ENCODE assay signal across 19 mouse cellular contexts in the genomic region with DNA sequence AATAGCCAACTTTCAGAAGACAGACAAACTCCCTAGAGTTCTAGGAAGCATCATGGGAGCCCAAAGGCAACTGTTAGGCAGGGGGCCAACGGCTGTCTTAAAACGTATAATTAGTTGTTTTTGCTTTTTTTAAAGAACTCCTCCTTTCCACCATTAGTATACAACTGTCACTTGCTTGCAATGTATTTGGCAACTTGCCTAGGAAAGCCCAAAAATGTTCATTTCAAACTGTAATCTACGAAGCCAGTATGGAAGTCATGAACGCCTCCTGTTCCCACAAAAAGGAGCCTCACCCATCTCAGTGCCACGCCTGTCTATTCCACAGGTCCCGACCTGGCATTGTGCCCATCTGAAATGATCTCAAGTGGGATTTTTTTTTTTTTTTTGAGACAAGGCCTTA. TPM values are rescaled to one million over a fixed set of nuclear protein-coding genes. Genes with fewer than 3 reads are reported as not detected.
DNase-seq lines count a peak whose midpoint lies in the region; ATAC-seq and TF ChIP-seq lines count a peak whose summit lies in the region.
"Had no signal": no experiment of that assay in that cellular context is flagged by ENCODE, and none has a peak within 500 bp of the region (broad histone marks: within the 10 kb centered on the region; RNA-seq: fewer than 3 reads in every experiment).

No protein-coding gene starts in this region.

- no peaks in the 10 kb centered on the region for H3K9me3 ChIP-seq in lung, postnatal 0 days (ENCODE audit: low read length)
- H3K9me3 ChIP-seq: embryonic facial prominence, embryonic 15.5 days; heart, embryonic 12.5 days; hindbrain, embryonic 13.5 days had no signal

- no peak overlapping the region for H3K27ac ChIP-seq in lung, postnatal 0 days (ENCODE audit: low read length)
- H3K27ac ChIP-seq: embryonic facial prominence, embryonic 15.5 days; gastrocnemius, adult 2 months; hindbrain, embryonic 13.5 days had no signal

- no peak for TF ChIP-seq CTCF in lung, postnatal 0 days (IDR thresholded peaks at IDR 0.05)

- no peak for ATAC-seq in lung, postnatal 0 days
- 0 out of 2 replicates have a peak, but pooled peaks have one; percentile 26 for ATAC-seq in erythroblast, adult 5-6 weeks (replicated peaks; ENCODE audit: low FRiP score, poor library complexity, severe bottlenecking)
- peak; percentile 71 for ATAC-seq in megakaryocyte-erythroid progenitor cell, adult 5-6 weeks (replicated peaks; ENCODE audit: low FRiP score, low TSS enrichment, poor library complexity, severe bottlenecking)
- ATAC-seq: inflammation-experienced regulatory T-cells, adult 6 months; midbrain, embryonic 16.5 days; Patski had no signal

- no peak overlapping the region for H3K4me2 ChIP-seq in lung, postnatal 0 days (replicated peaks; ENCODE audit: low read depth, low read length)
- H3K4me2 ChIP-seq: embryonic facial prominence, embryonic 15.5 days; heart, embryonic 12.5 days; hindbrain, embryonic 13.5 days had no signal

- no peak overlapping the region for H3K9ac ChIP-seq in lung, postnatal 0 days (replicated peaks; ENCODE audit: low read depth)
- H3K9ac ChIP-seq: embryonic facial prominence, embryonic 15.5 days; heart, embryonic 12.5 days; hindbrain, embryonic 13.5 days had no signal

- DNase-seq in kidney, postnatal 4 days, result peak; percentile 40 to 50
- DNase-seq in kidney, postnatal 25 days, result no peak
- peak; percentile 26 for DNase-seq in lung, postnatal 0 days (ENCODE audit: low spot score)
- no peak for DNase-seq in lung, adult 18-20 months
- DNase-seq in layer of hippocampus, postnatal 36 days, result no peak
- DNase-seq: adrenal gland, adult 8-10 months; cerebellum, adult 11-12 months; gastrocnemius, adult 2 months; kidney, adult 2 months; lung, postnatal 14 days; thymus, postnatal 25 days had no signal

- H3K36me3 ChIP-seq in lung, postnatal 0 days (ENCODE audit: insufficient read depth, low read length), result peaks cover 28% of the 10 kb centered on the region
- H3K36me3 ChIP-seq: hindbrain, embryonic 13.5 days had no signal

- TF ChIP-seq EP300 in lung, postnatal 0 days (IDR thresholded peaks at IDR 0.05), result no peak

- H3K4me3 ChIP-seq in lung, postnatal 0 days (ENCODE audit: low read depth, low read length), result no peak overlapping the region
- H3K4me3 ChIP-seq: embryonic facial prominence, embryonic 15.5 days; gastrocnemius, adult 2 months; heart, embryonic 12.5 days; hindbrain, embryonic 13.5 days had no signal

- H3K4me1 ChIP-seq in lung, postnatal 0 days (ENCODE audit: insufficient read depth, low read depth, low read length), result no peaks in the 10 kb centered on the region
- H3K4me1 ChIP-seq: heart, embryonic 12.5 days had no signal

- WGBS in lung, postnatal 0 days, result 48% methylated on average over 6 of the region's 6 CpGs

- H3K27me3 ChIP-seq in lung, postnatal 0 days (replicated peaks; ENCODE audit: insufficient read depth, low read length), result no peaks in the 10 kb centered on the region
- H3K27me3 ChIP-seq: embryonic facial prominence, embryonic 15.5 days; heart, embryonic 12.5 days; hindbrain, embryonic 13.5 days; Patski had no signal

RNA-seq across cellular contexts. Expression of a gene that starts 35.9 kb away (rescaled TPM):
- polyA plus RNA-seq in lung, postnatal 0 days (2015; fragmentation: Nextera tagmentation; extraction: Ambion mirVana), result 51.4 and 65.1 TPM in 2 replicates
- 20.1 and 24.0 TPM in 2 replicates for total RNA-seq in erythroblast, adult 5-6 weeks (2015; ENCODE audit: low replicate concordance)
- total RNA-seq in erythroblast, adult 5-6 weeks (2017; ENCODE audit: low replicate concordance), result 21.0 and 25.6 TPM in 2 replicates
- 21.2 and 30.6 TPM in 2 replicates for total RNA-seq in megakaryocyte-erythroid progenitor cell, adult 5-6 weeks (2014; fragmentation: Nextera tagmentation)
- 5.9 and 9.0 TPM in 2 replicates for total RNA-seq in megakaryocyte-erythroid progenitor cell, adult 5-6 weeks (2017)
- total RNA-seq in layer of hippocampus, postnatal 36 days (2021), result 10 to 100 TPM; 22.4 to 23.5 TPM

Comparison
In these comparisons a context has a peak if more than half of its experiments do, and no peak if none do; other contexts are left out.
1. DNase-seq: peak in kidney, postnatal 4 days (2 of 2) and lung, postnatal 0 days (single experiment); none in kidney, postnatal 25 days (0 of 2), lung, adult 18-20 months (0 of 2) and layer of hippocampus, postnatal 36 days (0 of 2).